Comparison of ENCODE assay signal across 31 mouse cellular contexts in the genomic region with DNA sequence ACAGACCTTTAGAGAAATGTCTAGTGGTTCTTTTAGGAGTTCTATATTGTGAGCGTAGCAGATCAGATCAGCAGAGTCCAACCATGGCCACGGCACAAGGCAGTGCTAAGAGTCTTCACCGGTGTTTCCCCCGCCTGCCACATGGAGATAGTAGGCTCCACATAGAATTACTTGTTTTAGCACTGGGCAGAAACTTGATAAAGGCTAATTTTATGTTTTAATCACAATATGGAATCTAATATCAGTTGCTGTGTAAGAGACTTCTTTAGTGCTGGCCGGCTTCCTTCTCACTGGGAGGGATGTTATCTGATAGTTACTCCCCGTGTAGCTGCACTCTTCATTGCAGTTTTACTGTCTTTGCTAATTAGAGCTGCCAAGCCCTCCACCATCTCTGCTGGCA. TPM values are rescaled to one million over a fixed set of nuclear protein-coding genes. Genes with fewer than 3 reads are reported as not detected.
DNase-seq lines count a peak whose midpoint lies in the region; ATAC-seq and TF ChIP-seq lines count a peak whose summit lies in the region.
"Had no signal": no experiment of that assay in that cellular context is flagged by ENCODE, and none has a peak within 500 bp of the region (broad histone marks: within the 10 kb centered on the region; RNA-seq: fewer than 3 reads in every experiment).

No protein-coding gene starts in this region.

- no peak for TF ChIP-seq CTCF in intestine, postnatal 0 days (IDR thresholded peaks at IDR 0.05; ENCODE audit: low read depth)

- 67% methylated on average over 6 of the region's 6 CpGs for WGBS in intestine, postnatal 0 days
- WGBS in intestine, embryonic 15.5 days, result 77% methylated on average over 6 of the region's 6 CpGs
- WGBS in liver, embryonic 11.5 days, result 51% methylated on average over 6 of the region's 6 CpGs
- 26% methylated on average over 6 of the region's 6 CpGs for WGBS in liver, embryonic 16.5 days (ENCODE audit: insufficient replicate concordance)
- 87% methylated on average over 6 of the region's 6 CpGs for WGBS in hindbrain, embryonic 14.5 days
- WGBS in forebrain, embryonic 14.5 days, result 81% methylated on average over 6 of the region's 6 CpGs

- H3K4me2 ChIP-seq in intestine, postnatal 0 days (replicated peaks; ENCODE audit: low read depth), result peak overlapping the region; percentile 35; the same call in 1 of the 2 replicates
- no peak overlapping the region for H3K4me2 ChIP-seq in intestine, embryonic 15.5 days (replicated peaks)
- H3K4me2 ChIP-seq in liver, embryonic 11.5 days, result no peak overlapping the region
- H3K4me2 ChIP-seq in liver, embryonic 16.5 days (ENCODE audit: low read depth, low read length), result no peak overlapping the region
- no peak overlapping the region for H3K4me2 ChIP-seq in hindbrain, embryonic 14.5 days (replicated peaks)
- no peak overlapping the region for H3K4me2 ChIP-seq in forebrain, embryonic 14.5 days (ENCODE audit: low read length)
- H3K4me2 ChIP-seq: forebrain, embryonic 13.5 days; heart, embryonic 11.5 days; hindbrain, embryonic 12.5 days; kidney, embryonic 15.5 days; midbrain, embryonic 13.5 days had no signal

- peaks cover 12% of the 10 kb centered on the region for H3K36me3 ChIP-seq in intestine, postnatal 0 days (ENCODE audit: control insufficient read depth, insufficient read depth)
- peaks cover 10% of the 10 kb centered on the region; the same call in 1 of the 2 replicates for H3K36me3 ChIP-seq in intestine, embryonic 15.5 days
- H3K36me3 ChIP-seq in liver, embryonic 11.5 days (ENCODE audit: control insufficient read depth, insufficient read depth, low read length), result peaks cover 3% of the 10 kb centered on the region; the same call in 1 of the 2 replicates
- H3K36me3 ChIP-seq in liver, embryonic 16.5 days (ENCODE audit: control insufficient read depth, insufficient read depth), result peaks cover 2% of the 10 kb centered on the region
- H3K36me3 ChIP-seq in hindbrain, embryonic 14.5 days (replicated peaks; ENCODE audit: control insufficient read depth, insufficient read depth), result peaks cover 21% of the 10 kb centered on the region
- peaks cover 15% of the 10 kb centered on the region for H3K36me3 ChIP-seq in forebrain, embryonic 14.5 days (ENCODE audit: control insufficient read depth, insufficient read depth, low read length)

- no peak overlapping the region for H3K4me3 ChIP-seq in intestine, postnatal 0 days (ENCODE audit: low read depth, low read length)
- no peak overlapping the region for H3K4me3 ChIP-seq in intestine, embryonic 15.5 days (replicated peaks)
- H3K4me3 ChIP-seq in liver, embryonic 11.5 days (ENCODE audit: low read depth, low read length), result no peak overlapping the region
- H3K4me3 ChIP-seq in liver, embryonic 16.5 days (ENCODE audit: low read depth, low read length), result no peak overlapping the region
- no peak overlapping the region for H3K4me3 ChIP-seq in hindbrain, embryonic 14.5 days (replicated peaks; ENCODE audit: low read length)
- H3K4me3 ChIP-seq in forebrain, embryonic 14.5 days (ENCODE audit: low read depth, low read length), result no peak overlapping the region
- H3K4me3 ChIP-seq: forebrain, embryonic 13.5 days; hindbrain, embryonic 12.5 days; kidney, embryonic 15.5 days; megakaryocyte, embryonic 14.5 days; midbrain, embryonic 13.5 days had no signal

- DNase-seq in liver, embryonic 11.5 days (ENCODE audit: low spot score), result no peak
- no peak for DNase-seq in hindbrain, embryonic 14.5 days (ENCODE audit: low spot score)
- no peak for DNase-seq in left cerebral cortex, adult 18-20 months (ENCODE audit: low spot score in 2 of 2)
- DNase-seq in forebrain, embryonic 14.5 days (ENCODE audit: low spot score), result no peak
- DNase-seq in urinary bladder, postnatal 36 days (ENCODE audit: low spot score in 2 of 2), result no peak
- DNase-seq: adrenal gland, postnatal 10 days; cerebellum, adult 9-10 months; gastrocnemius, postnatal 25 days; heart, adult 18-20 months; heart, postnatal 36 days; kidney, adult 18-20 months; layer of hippocampus, adult 9-11 months; lung, postnatal 36 days; right cerebral cortex, postnatal 25 days; spleen, adult 18-20 months; thymus, postnatal 14 days had no signal

- H3K27me3 ChIP-seq in intestine, postnatal 0 days (replicated peaks; ENCODE audit: control insufficient read depth, insufficient read depth, low read length), result no peaks in the 10 kb centered on the region
- H3K27me3 ChIP-seq in intestine, embryonic 15.5 days (replicated peaks), result no peaks in the 10 kb centered on the region
- no peaks in the 10 kb centered on the region for H3K27me3 ChIP-seq in liver, embryonic 11.5 days (replicated peaks; ENCODE audit: control insufficient read depth, insufficient read depth, low read length)
- peaks cover 4% of the 10 kb centered on the region for H3K27me3 ChIP-seq in liver, embryonic 16.5 days (ENCODE audit: control insufficient read depth, insufficient read depth, low read depth, low read length)
- no peaks in the 10 kb centered on the region for H3K27me3 ChIP-seq in hindbrain, embryonic 14.5 days (ENCODE audit: control insufficient read depth, insufficient read depth, low read length)
- H3K27me3 ChIP-seq in forebrain, embryonic 14.5 days (replicated peaks; ENCODE audit: control insufficient read depth, insufficient read depth, low read length), result no peaks in the 10 kb centered on the region
- H3K27me3 ChIP-seq: CH12.LX; forebrain, embryonic 13.5 days; hindbrain, embryonic 12.5 days; kidney, embryonic 15.5 days; midbrain, embryonic 13.5 days; Patski had no signal

- no peaks in the 10 kb centered on the region for H3K4me1 ChIP-seq in intestine, postnatal 0 days (replicated peaks; ENCODE audit: control insufficient read depth, insufficient read depth, low read length)
- no peaks in the 10 kb centered on the region for H3K4me1 ChIP-seq in intestine, embryonic 15.5 days (replicated peaks)
- H3K4me1 ChIP-seq in liver, embryonic 11.5 days (replicated peaks; ENCODE audit: control insufficient read depth, insufficient read depth, low read length), result no peaks in the 10 kb centered on the region
- peaks cover 4% of the 10 kb centered on the region for H3K4me1 ChIP-seq in liver, embryonic 16.5 days (ENCODE audit: control insufficient read depth, low read depth, low read length)
- H3K4me1 ChIP-seq in hindbrain, embryonic 14.5 days (replicated peaks; ENCODE audit: control insufficient read depth, insufficient read depth, low read length), result peaks cover 7% of the 10 kb centered on the region; the same call in 1 of the 2 replicates
- H3K4me1 ChIP-seq in forebrain, embryonic 14.5 days (ENCODE audit: control insufficient read depth, insufficient read depth, low read length), result peaks cover 3% of the 10 kb centered on the region; the same call in 1 of the 2 replicates
- H3K4me1 ChIP-seq: kidney, embryonic 15.5 days; midbrain, embryonic 13.5 days had no signal

- H3K9me3 ChIP-seq in intestine, postnatal 0 days (ENCODE audit: control insufficient read depth), result no peaks in the 10 kb centered on the region
- no peaks in the 10 kb centered on the region for H3K9me3 ChIP-seq in intestine, embryonic 15.5 days
- H3K9me3 ChIP-seq in liver, embryonic 11.5 days (ENCODE audit: control insufficient read depth, low read length), result no peaks in the 10 kb centered on the region
- H3K9me3 ChIP-seq in liver, embryonic 16.5 days (replicated peaks; ENCODE audit: control insufficient read depth, low read length), result no peaks in the 10 kb centered on the region
- no peaks in the 10 kb centered on the region for H3K9me3 ChIP-seq in hindbrain, embryonic 14.5 days (ENCODE audit: control insufficient read depth, low read length)
- H3K9me3 ChIP-seq in forebrain, embryonic 14.5 days (replicated peaks; ENCODE audit: control insufficient read depth, low read length), result no peaks in the 10 kb centered on the region
- H3K9me3 ChIP-seq: forebrain, embryonic 13.5 days; hindbrain, embryonic 12.5 days; kidney, embryonic 15.5 days; megakaryocyte, embryonic 14.5 days; midbrain, embryonic 13.5 days had no signal

- ATAC-seq in intestine, postnatal 0 days, result no peak
- ATAC-seq in intestine, embryonic 15.5 days, result no peak
- peak; percentile 81 for ATAC-seq in liver, embryonic 11.5 days (replicated peaks; ENCODE audit: low FRiP score)
- ATAC-seq in liver, embryonic 16.5 days (ENCODE audit: low read depth), result peak; percentile 79
- ATAC-seq in hindbrain, embryonic 14.5 days (ENCODE audit: low FRiP score), result no peak
- ATAC-seq in forebrain, embryonic 14.5 days, result no peak
- ATAC-seq: forebrain, embryonic 13.5 days; midbrain, embryonic 13.5 days; Patski had no signal

- no peak overlapping the region for H3K27ac ChIP-seq in intestine, postnatal 0 days (ENCODE audit: low read depth, low read length)
- H3K27ac ChIP-seq in intestine, embryonic 15.5 days, result no peak overlapping the region
- H3K27ac ChIP-seq in liver, embryonic 11.5 days (ENCODE audit: low read depth, low read length), result no peak overlapping the region
- no peak overlapping the region for H3K27ac ChIP-seq in liver, embryonic 16.5 days (ENCODE audit: low read length)
- no peak overlapping the region for H3K27ac ChIP-seq in hindbrain, embryonic 14.5 days
- H3K27ac ChIP-seq in forebrain, embryonic 14.5 days (ENCODE audit: low read depth, low read length), result no peak overlapping the region
- H3K27ac ChIP-seq: forebrain, embryonic 13.5 days; hindbrain, embryonic 12.5 days; kidney, embryonic 15.5 days; midbrain, embryonic 13.5 days had no signal

- H3K9ac ChIP-seq in intestine, postnatal 0 days (ENCODE audit: low read depth, low read length), result no peak overlapping the region
- H3K9ac ChIP-seq in intestine, embryonic 15.5 days, result no peak overlapping the region
- no peak overlapping the region for H3K9ac ChIP-seq in liver, embryonic 11.5 days (ENCODE audit: low read depth, low read length)
- no peak overlapping the region for H3K9ac ChIP-seq in liver, embryonic 16.5 days (ENCODE audit: low read depth, low read length)
- no peak overlapping the region for H3K9ac ChIP-seq in hindbrain, embryonic 14.5 days
- no peak overlapping the region for H3K9ac ChIP-seq in forebrain, embryonic 14.5 days (ENCODE audit: low read length)
- H3K9ac ChIP-seq: forebrain, embryonic 13.5 days; hindbrain, embryonic 12.5 days; kidney, embryonic 15.5 days; midbrain, embryonic 13.5 days had no signal

RNA-seq across cellular contexts. Expression of a gene that starts 21.5 kb away (rescaled TPM):
- polyA plus RNA-seq in intestine, postnatal 0 days (2015; fragmentation: Nextera tagmentation; extraction: Ambion mirVana), result 8.5 and 9.3 TPM in 2 replicates
- 2.3 TPM in 2 replicates for polyA plus RNA-seq in intestine, embryonic 15.5 days (2015; fragmentation: Nextera tagmentation; extraction: Ambion mirVana)
- 22.8 and 23.5 TPM in 2 replicates for polyA plus RNA-seq in liver, embryonic 11.5 days (2014; fragmentation: Nextera tagmentation; extraction: Ambion mirVana)
- 13.0 and 15.6 TPM in 2 replicates for polyA plus RNA-seq in liver, embryonic 16.5 days (2015; fragmentation: Nextera tagmentation; extraction: Ambion mirVana)
- 6.8 and 8.5 TPM in 2 replicates for polyA plus RNA-seq in hindbrain, embryonic 14.5 days (2014; fragmentation: Nextera tagmentation; extraction: Ambion mirVana)
- 1 to 10 TPM; 7.4 to 8.8 TPM for total RNA-seq in left cerebral cortex, adult 18-20 months (2021)
- polyA plus RNA-seq in forebrain, embryonic 14.5 days (2014; fragmentation: Nextera tagmentation; extraction: Ambion mirVana), result 10.5 and 11.0 TPM in 2 replicates
- total RNA-seq: CH12.LX; gastrocnemius, postnatal 25 days; heart, adult 18-20 months; heart, postnatal 36 days; neutrophil, adult 5-6 weeks had no signal
- polyA plus RNA-seq: C2C12; lung, embryonic 16.5 days; Patski; urinary bladder, adult 2 months had no signal

Comparison
In these comparisons a context has a peak if more than half of its experiments do, and no peak if none do; other contexts are left out.
1. ATAC-seq: peak in liver, embryonic 11.5 days (single experiment) and liver, embryonic 16.5 days (single experiment); none in intestine, postnatal 0 days (single experiment), intestine, embryonic 15.5 days (single experiment), hindbrain, embryonic 14.5 days (single experiment) and forebrain, embryonic 14.5 days (single experiment).